Mouse (Mus musculus) intestine, embryonic 15.5 days (tissue): Measurements from ENCODE around the gene Ppip5k1. TPM values are rescaled to one million over a fixed set of nuclear protein-coding genes. Genes with fewer than 3 reads are reported as not detected.

ENCODE experiments used
- ATAC-seq: fragments of 200-750 bp; cut with Nextera tagmentation; 2 replicates; pipeline ENCODE4 v1.8.0; 2017; ENCODE audit warnings: moderate TSS enrichment, moderate library complexity
- H3K27ac ChIP-seq: fragments of 300-500 bp; sonication (generic); 2 replicates; pipeline ENCODE4 v1.5.1; 2015; ENCODE audit warnings: mild to moderate bottlenecking, inconsistent platforms
- H3K27me3 ChIP-seq: fragments of 300-500 bp; sonication (generic); replicated peaks from 2 replicates; pipeline ENCODE4 v1.6.1; 2015; ENCODE audit warnings: inconsistent platforms
- H3K36me3 ChIP-seq: fragments of 300-500 bp; sonication (generic); 2 replicates; pipeline ENCODE4 v1.6.1; 2015; ENCODE audit warnings: inconsistent platforms
- H3K4me1 ChIP-seq: fragments of 300-500 bp; sonication (generic); replicated peaks from 2 replicates; pipeline ENCODE4 v1.6.1; 2015; ENCODE audit warnings: inconsistent platforms
- H3K4me2 ChIP-seq: fragments of 300-500 bp; sonication (generic); replicated peaks from 2 replicates; pipeline ENCODE4 v1.6.1; 2015; ENCODE audit warnings: mild to moderate bottlenecking, inconsistent platforms
- H3K4me3 ChIP-seq: fragments of 300-500 bp; sonication (generic); replicated peaks from 2 replicates; pipeline ENCODE4 v1.5.1; 2015; ENCODE audit warnings: inconsistent platforms
- H3K9ac ChIP-seq: fragments of 300-500 bp; sonication (generic); 2 replicates; pipeline ENCODE4 v1.6.1; 2015; ENCODE audit warnings: inconsistent platforms
- H3K9me3 ChIP-seq: fragments of 300-500 bp; sonication (generic); 2 replicates; pipeline ENCODE4 v1.6.1; 2016; ENCODE audit warnings: inconsistent platforms
- WGBS: fragments of 180-500 bp; shearing (Covaris S2); methylation state at CpG from one replicate; pipeline ENCODE4 v1.1.7; 2015; 5-methylcytosine and 5-hydroxymethylcytosine counted together
- polyA plus RNA-seq: library from polyadenylated mRNA; unstranded; fragments of >200 nt; fragmentation: Nextera tagmentation; extraction: Ambion mirVana; gene quantifications from 2 replicates; pipeline ENCODE4 v1.2.1, GENCODE M21; 2015

The Ppip5k1 gene
- polyA plus RNA-seq, 1 experiment from 2014 or later, result 16.3 TPM

- ATAC-seq, result peak; percentile 63
- Histone ChIP-seq H3K4me1 (peaks cover 13% of the 10 kb centered on the region), H3K4me3 (peak within 1 kb of the TSS; percentile 40), H3K27me3 (no peaks in the 10 kb centered on the region), H3K27ac (peak within 1 kb of the TSS; percentile 84), H3K4me2 (peak within 1 kb of the TSS; percentile 61), H3K36me3 (no peaks in the 10 kb centered on the region), H3K9me3 (no peaks in the 10 kb centered on the region), H3K9ac (peak within 1 kb of the TSS; percentile 41)
- 36% methylated on average over 5 of the region's 5 CpGs for WGBS
Measured at GRCm38 (mm10) chr2:121357494-121357893, 2.3 kb upstream of the Ppip5k1 start, which contains the start of gene Ckmt1. Ckmt1 (plus strand) TSS chr2:121357714.

- no peak for ATAC-seq
- WGBS, result 5% methylated on average over 6 of the region's 6 CpGs
Measured at GRCm38 (mm10) chr2:121354378-121354777, 818 bp downstream of the Ppip5k1 start.

GRCm38 (mm10) chr2:121353156-121353555 is 2.0 kb downstream of the Ppip5k1 start:
- H3K4me1 ChIP-seq, result peaks cover 4% of the 10 kb centered on the region
- H3K36me3 ChIP-seq, result no peaks in the 10 kb centered on the region
- 69% methylated on average over 8 of the region's 8 CpGs for WGBS
- ATAC-seq, result no peak
- H3K27me3 ChIP-seq, result no peaks in the 10 kb centered on the region
- H3K4me3 ChIP-seq, result no peak overlapping the region
- H3K4me2 ChIP-seq, result no peak overlapping the region
- H3K9me3 ChIP-seq, result no peaks in the 10 kb centered on the region
- H3K27ac ChIP-seq, result no peak overlapping the region
- H3K9ac ChIP-seq, result no peak overlapping the region

More at GRCm38 (mm10) chr2:121354378-121354777, 818 bp downstream of the Ppip5k1 start:
- H3K9me3 ChIP-seq, result no peaks in the 10 kb centered on the region
- H3K4me1 ChIP-seq, result peaks cover 10% of the 10 kb centered on the region
- peak overlapping the region; percentile 73 for H3K9ac ChIP-seq
- peak overlapping the region; percentile 75 for H3K4me2 ChIP-seq
- H3K27me3 ChIP-seq, result no peaks in the 10 kb centered on the region
- H3K27ac ChIP-seq, result 0 out of 2 replicates have a peak overlapping the region, but pooled peaks have one; percentile 14
- H3K36me3 ChIP-seq, result no peaks in the 10 kb centered on the region
- peak overlapping the region; percentile 68 for H3K4me3 ChIP-seq

- Histone ChIP-seq H3K27ac (no peak overlapping the region), H3K27me3 (no peaks in the 10 kb centered on the region), H3K4me3 (no peak overlapping the region), H3K36me3 (no peaks in the 10 kb centered on the region), H3K4me2 (no peak overlapping the region), H3K9me3 (no peaks in the 10 kb centered on the region), H3K4me1 (no peaks in the 10 kb centered on the region), H3K9ac (no peak overlapping the region)
- ATAC-seq, result no peak
Measured at GRCm38 (mm10) chr2:121339057-121339456, 16.1 kb downstream of the Ppip5k1 start.

GRCm38 (mm10) chr2:121329492-121329891 is 25.7 kb downstream of the Ppip5k1 start:
- Histone ChIP-seq H3K27me3 (no peaks in the 10 kb centered on the region), H3K9me3 (no peaks in the 10 kb centered on the region), H3K36me3 (no peaks in the 10 kb centered on the region), H3K4me2 (no peak overlapping the region), H3K9ac (no peak overlapping the region), H3K4me1 (no peaks in the 10 kb centered on the region), H3K27ac (no peak overlapping the region), H3K4me3 (no peak overlapping the region)
- 94% methylated on average over 2 of the region's 2 CpGs for WGBS
- ATAC-seq, result no peak

GRCm38 (mm10) chr2:121323693-121324470 is 31.3 kb downstream of the Ppip5k1 start:
- H3K4me3 ChIP-seq, result no peak overlapping the region
- no peak for ATAC-seq
- H3K4me2 ChIP-seq, result no peak overlapping the region
- H3K9ac ChIP-seq, result no peak overlapping the region
- H3K9me3 ChIP-seq, result no peaks in the 10 kb centered on the region
- H3K27me3 ChIP-seq, result no peaks in the 10 kb centered on the region
- H3K36me3 ChIP-seq, result peaks cover 4% of the 10 kb centered on the region; the same call in 1 of the 2 replicates
- no peak overlapping the region for H3K27ac ChIP-seq
- H3K4me1 ChIP-seq, result no peaks in the 10 kb centered on the region
- WGBS, result 84% methylated on average over 10 of the region's 10 CpGs

- Histone ChIP-seq H3K27me3 (no peaks in the 10 kb centered on the region), H3K4me2 (no peak overlapping the region), H3K4me3 (no peak overlapping the region), H3K27ac (no peak overlapping the region), H3K4me1 (no peaks in the 10 kb centered on the region), H3K9me3 (no peaks in the 10 kb centered on the region), H3K36me3 (peaks cover 4% of the 10 kb centered on the region; the same call in 1 of the 2 replicates), H3K9ac (no peak overlapping the region)
- 91% methylated on average over 10 of the region's 10 CpGs for WGBS
- no peak for ATAC-seq
Measured at GRCm38 (mm10) chr2:121323041-121323440, 32.2 kb downstream of the Ppip5k1 start.

GRCm38 (mm10) chr2:121316278-121316677 is 38.9 kb downstream of the Ppip5k1 start:
- H3K36me3 ChIP-seq, result peaks cover 2% of the 10 kb centered on the region; the same call in 1 of the 2 replicates
- no peaks in the 10 kb centered on the region for H3K27me3 ChIP-seq
- no peak overlapping the region for H3K9ac ChIP-seq
- H3K4me3 ChIP-seq, result no peak overlapping the region
- no peaks in the 10 kb centered on the region for H3K4me1 ChIP-seq
- no peak overlapping the region for H3K4me2 ChIP-seq
- H3K9me3 ChIP-seq, result no peaks in the 10 kb centered on the region
- ATAC-seq, result no peak
- WGBS, result 77% methylated on average over 8 of the region's 8 CpGs
- no peak overlapping the region for H3K27ac ChIP-seq

GRCm38 (mm10) chr2:121308997-121309416 is 46.2 kb downstream of the Ppip5k1 start:
- peak; percentile 72 for ATAC-seq
- 0 out of 2 replicates have a peak, but pooled peaks cover 4% of the 10 kb centered on the region for H3K36me3 ChIP-seq
- H3K4me3 ChIP-seq, result peak overlapping the region; percentile 9; the same call in 1 of the 2 replicates
- no peaks in the 10 kb centered on the region for H3K27me3 ChIP-seq
- no peak overlapping the region for H3K9ac ChIP-seq
- peak overlapping the region; percentile 49 for H3K4me2 ChIP-seq
- H3K4me1 ChIP-seq, result peaks cover 7% of the 10 kb centered on the region
- WGBS, result 14% methylated on average over 5 of the region's 5 CpGs
- H3K27ac ChIP-seq, result peak overlapping the region; percentile 60
- H3K9me3 ChIP-seq, result no peaks in the 10 kb centered on the region

- Histone ChIP-seq H3K4me3 (no peak overlapping the region), H3K27me3 (peaks cover 11% of the 10 kb centered on the region; the same call in 1 of the 2 replicates), H3K4me1 (peaks cover 22% of the 10 kb centered on the region), H3K4me2 (no peak overlapping the region), H3K27ac (no peak overlapping the region), H3K36me3 (0 out of 2 replicates have a peak, but pooled peaks cover 3% of the 10 kb centered on the region), H3K9me3 (no peaks in the 10 kb centered on the region), H3K9ac (no peak overlapping the region)
- no peak for ATAC-seq
- 75% methylated on average over 10 of the region's 10 CpGs for WGBS
Measured at GRCm38 (mm10) chr2:121300036-121300435, 55.2 kb downstream of the Ppip5k1 start.

GRCm38 (mm10) chr2:121299471-121299870 is 55.7 kb downstream of the Ppip5k1 start:
- WGBS, result 87% methylated on average over 17 of the region's 17 CpGs
- no peak overlapping the region for H3K27ac ChIP-seq
- H3K9me3 ChIP-seq, result no peaks in the 10 kb centered on the region
- no peak overlapping the region for H3K4me2 ChIP-seq
- no peak for ATAC-seq
- H3K4me3 ChIP-seq, result no peak overlapping the region
- H3K27me3 ChIP-seq, result peaks cover 11% of the 10 kb centered on the region; the same call in 1 of the 2 replicates
- peaks cover 28% of the 10 kb centered on the region for H3K4me1 ChIP-seq
- H3K36me3 ChIP-seq, result 0 out of 2 replicates have a peak, but pooled peaks cover 3% of the 10 kb centered on the region
- no peak overlapping the region; the same call in 1 of the 2 replicates for H3K9ac ChIP-seq

- Histone ChIP-seq H3K4me3 (no peak overlapping the region), H3K36me3 (no peaks in the 10 kb centered on the region), H3K9me3 (no peaks in the 10 kb centered on the region), H3K9ac (no peak overlapping the region), H3K4me2 (peak overlapping the region; percentile 83), H3K27ac (no peak overlapping the region), H3K27me3 (peaks cover 11% of the 10 kb centered on the region; the same call in 1 of the 2 replicates), H3K4me1 (peaks cover 33% of the 10 kb centered on the region)
- 13% methylated on average over 8 of the region's 8 CpGs for WGBS
- peak; percentile 61 for ATAC-seq
Measured at GRCm38 (mm10) chr2:121298131-121298530, 57.1 kb downstream of the Ppip5k1 start.
